8 mouse cellular contexts compared by ENCODE assay signal in the genomic region with DNA sequence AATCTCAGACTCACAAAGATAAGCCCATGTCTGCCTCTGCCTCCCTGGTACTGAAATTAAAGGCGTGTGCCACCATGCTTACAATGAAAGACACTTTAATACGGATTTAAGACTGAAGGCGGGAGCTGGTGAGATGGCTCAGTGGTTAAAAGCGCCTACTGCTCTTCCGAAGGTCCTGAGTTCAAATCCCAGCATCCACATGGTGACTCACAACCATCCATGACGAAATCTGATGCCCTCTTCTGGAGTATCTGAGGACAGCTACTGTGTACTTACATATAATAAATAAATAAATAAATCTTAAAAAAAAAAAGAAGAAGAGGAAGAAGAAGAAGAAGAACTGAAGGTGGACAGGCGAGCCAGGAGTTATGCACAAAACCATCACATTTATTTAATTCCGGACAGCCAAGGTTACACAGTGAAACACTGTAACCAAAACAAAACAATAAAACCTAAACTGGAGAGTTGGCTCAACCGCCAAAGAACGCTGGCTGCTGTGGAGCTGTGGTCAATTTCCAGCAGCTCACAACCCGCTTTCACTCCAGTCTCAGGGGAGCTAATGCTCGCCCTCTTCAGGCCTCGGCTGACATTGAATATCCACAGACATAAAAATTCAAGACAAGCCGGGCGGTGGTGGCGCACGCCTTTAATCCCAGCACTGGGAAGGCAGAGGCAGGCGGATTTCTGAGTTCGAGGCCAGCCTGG. TPM values are rescaled to one million over a fixed set of nuclear protein-coding genes. Genes with fewer than 3 reads are reported as not detected.
A peak's percentile ranks its signal among the peaks of the same experiment; 100 is the strongest.
DNase-seq lines count a peak whose midpoint lies in the region; ATAC-seq and TF ChIP-seq lines count a peak whose summit lies in the region.

No protein-coding gene starts in this region.

- peak overlapping the region; percentile 38; the same call in 1 of the 2 replicates for H3K9ac ChIP-seq in forebrain, embryonic 16.5 days (replicated peaks; ENCODE audit: low read depth, low read length)
- H3K9ac ChIP-seq in hindbrain, embryonic 11.5 days (ENCODE audit: low read depth, low read length) = peak overlapping the region; percentile 34; the same call in 1 of the 2 replicates
- H3K9ac ChIP-seq in limb, embryonic 14.5 days (ENCODE audit: low read depth, low read length, severe bottlenecking) = peak overlapping the region; percentile 96
- H3K9ac ChIP-seq in midbrain, embryonic 14.5 days (replicated peaks; ENCODE audit: low read length) = no peak overlapping the region; the same call in 1 of the 2 replicates

- peak overlapping the region; percentile 98 for H3K4me3 ChIP-seq in forebrain, embryonic 16.5 days (replicated peaks; ENCODE audit: low read length)
- H3K4me3 ChIP-seq in hindbrain, embryonic 11.5 days (ENCODE audit: low read depth, low read length) = peak overlapping the region; percentile 96
- peak overlapping the region; percentile 100 for H3K4me3 ChIP-seq in limb, embryonic 14.5 days (replicated peaks; ENCODE audit: low read length)
- H3K4me3 ChIP-seq in midbrain, embryonic 14.5 days (replicated peaks; ENCODE audit: low read depth, low read length) = peak overlapping the region; percentile 98

- ATAC-seq in forebrain, embryonic 16.5 days = no peak
- peak; percentile 19; the same call in 1 of the 2 replicates for ATAC-seq in hindbrain, embryonic 11.5 days (ENCODE audit: low FRiP score)
- ATAC-seq in limb, embryonic 14.5 days (ENCODE audit: low FRiP score, low read depth) = no peak
- ATAC-seq in midbrain, embryonic 14.5 days (ENCODE audit: low FRiP score, low TSS enrichment) = no peak

- H3K4me1 ChIP-seq in forebrain, embryonic 16.5 days (replicated peaks; ENCODE audit: control insufficient read depth, insufficient read depth, low read length) = peaks cover 14% of the 10 kb centered on the region
- H3K4me1 ChIP-seq in hindbrain, embryonic 11.5 days (replicated peaks; ENCODE audit: control insufficient read depth, insufficient read depth, low read length) = no peaks in the 10 kb centered on the region
- peaks cover 8% of the 10 kb centered on the region; the same call in 1 of the 2 replicates for H3K4me1 ChIP-seq in limb, embryonic 14.5 days (ENCODE audit: control insufficient read depth, insufficient read depth, low read length)
- peaks cover 8% of the 10 kb centered on the region; the same call in 1 of the 2 replicates for H3K4me1 ChIP-seq in midbrain, embryonic 14.5 days (ENCODE audit: control insufficient read depth, insufficient read depth, low read length)

- WGBS in forebrain, embryonic 16.5 days = 75% methylated on average over 19 of the region's 19 CpGs
- 80% methylated on average over 19 of the region's 19 CpGs for WGBS in hindbrain, embryonic 11.5 days
- 79% methylated on average over 19 of the region's 19 CpGs for WGBS in limb, embryonic 14.5 days
- 78% methylated on average over 19 of the region's 19 CpGs for WGBS in midbrain, embryonic 14.5 days

- intact Hi-C loops in left cerebral cortex, postnatal 10 days (cut with DNase I) = no loop called here

- DNase-seq in left cerebral cortex, postnatal 10 days (ENCODE audit: extremely low spot score in 1 of 2, low spot score in 2 of 2) = peak; percentile 27 to 70
- no peak for DNase-seq in left cerebral cortex, adult 8-10 months (ENCODE audit: low spot score in 2 of 2)
- DNase-seq in c-Kit-positive CD71-positive TER-119-positive erythroid progenitor cells, embryonic 14.5 days (ENCODE audit: low spot score) = peak; percentile 59
- DNase-seq in hindbrain, embryonic 11.5 days (ENCODE audit: low spot score) = peak; percentile 46
- no peak for DNase-seq in limb, embryonic 14.5 days (ENCODE audit: low spot score)
- DNase-seq in midbrain, embryonic 14.5 days = peak; percentile 33
- DNase-seq in testis, postnatal 10 days (ENCODE audit: low spot score) = peak; percentile 77

- no peaks in the 10 kb centered on the region for H3K36me3 ChIP-seq in forebrain, embryonic 16.5 days (ENCODE audit: control insufficient read depth, insufficient read depth)
- H3K36me3 ChIP-seq in hindbrain, embryonic 11.5 days (ENCODE audit: control insufficient read depth, insufficient read depth, low read length) = no peaks in the 10 kb centered on the region
- H3K36me3 ChIP-seq in limb, embryonic 14.5 days (ENCODE audit: control insufficient read depth, insufficient read depth, low read length) = 0 out of 2 replicates have a peak, but pooled peaks cover 6% of the 10 kb centered on the region
- H3K36me3 ChIP-seq in midbrain, embryonic 14.5 days (ENCODE audit: control insufficient read depth, insufficient read depth, low read length) = 0 out of 2 replicates have a peak, but pooled peaks cover 5% of the 10 kb centered on the region

- H3K4me2 ChIP-seq in forebrain, embryonic 16.5 days (ENCODE audit: low read length) = peak overlapping the region; percentile 54
- peak overlapping the region; percentile 46; the same call in 1 of the 2 replicates for H3K4me2 ChIP-seq in hindbrain, embryonic 11.5 days (replicated peaks; ENCODE audit: low read depth, low read length)
- H3K4me2 ChIP-seq in limb, embryonic 14.5 days (replicated peaks; ENCODE audit: low read depth, low read length, severe bottlenecking) = peak overlapping the region; percentile 62
- H3K4me2 ChIP-seq in midbrain, embryonic 14.5 days (ENCODE audit: low read length) = peak overlapping the region; percentile 86

- no peak for TF ChIP-seq POLR2A in limb, embryonic 14.5 days (IDR thresholded peaks at IDR 0.05; ENCODE audit: borderline replicate concordance, extremely low read depth, insufficient read depth, insufficient read length)

- H3K9me3 ChIP-seq in forebrain, embryonic 16.5 days (ENCODE audit: control insufficient read depth, low read length) = no peaks in the 10 kb centered on the region
- no peaks in the 10 kb centered on the region for H3K9me3 ChIP-seq in hindbrain, embryonic 11.5 days (ENCODE audit: control insufficient read depth, low read length)
- H3K9me3 ChIP-seq in limb, embryonic 14.5 days (ENCODE audit: control insufficient read depth, low read length) = no peaks in the 10 kb centered on the region
- no peaks in the 10 kb centered on the region for H3K9me3 ChIP-seq in midbrain, embryonic 14.5 days (ENCODE audit: control insufficient read depth, low read length)

- H3K27me3 ChIP-seq in forebrain, embryonic 16.5 days (replicated peaks; ENCODE audit: control insufficient read depth, insufficient read depth, low read length) = no peaks in the 10 kb centered on the region
- no peaks in the 10 kb centered on the region for H3K27me3 ChIP-seq in hindbrain, embryonic 11.5 days (ENCODE audit: control insufficient read depth, insufficient read depth, low read length)
- no peaks in the 10 kb centered on the region for H3K27me3 ChIP-seq in limb, embryonic 14.5 days (ENCODE audit: control insufficient read depth, insufficient read depth, low read length)
- no peaks in the 10 kb centered on the region for H3K27me3 ChIP-seq in midbrain, embryonic 14.5 days (ENCODE audit: control insufficient read depth, insufficient read depth, low read length)

- peak overlapping the region; percentile 43 for H3K27ac ChIP-seq in forebrain, embryonic 16.5 days (ENCODE audit: low read length)
- no peak overlapping the region for H3K27ac ChIP-seq in hindbrain, embryonic 11.5 days (ENCODE audit: low read depth, low read length)
- peak overlapping the region; percentile 87 for H3K27ac ChIP-seq in limb, embryonic 14.5 days (replicated peaks; ENCODE audit: low read depth, low read length)
- H3K27ac ChIP-seq in midbrain, embryonic 14.5 days (replicated peaks; ENCODE audit: low read depth, low read length) = peak overlapping the region; percentile 77

RNA-seq across cellular contexts. Expression of a gene that starts 0.8 kb away (rescaled TPM):
- 100 to 1,000 TPM; 113 to 114 TPM for total RNA-seq in left cerebral cortex, postnatal 10 days (2021)
- total RNA-seq in left cerebral cortex, adult 8-10 months (2022) = 100 to 1,000 TPM; 117 to 123 (median 121) TPM
- polyA plus RNA-seq in forebrain, embryonic 16.5 days (2015; fragmentation: Nextera tagmentation; extraction: Ambion mirVana) = 114 and 118 TPM in 2 replicates
- 68.0 and 74.9 TPM in 2 replicates for polyA plus RNA-seq in hindbrain, embryonic 11.5 days (2014; fragmentation: Nextera tagmentation; extraction: Ambion mirVana)
- polyA plus RNA-seq in limb, embryonic 14.5 days (2012; rRNA removed) = 116 and 127 TPM in 2 replicates
- polyA plus RNA-seq in limb, embryonic 14.5 days (2014; fragmentation: Nextera tagmentation; extraction: Ambion mirVana) = 76.2 and 84.4 TPM in 2 replicates
- 62.6 and 80.6 TPM in 2 replicates for polyA plus RNA-seq in midbrain, embryonic 14.5 days (2014; fragmentation: Nextera tagmentation; extraction: Ambion mirVana)

RNA-seq across cellular contexts. Expression of a gene that starts 11.1 kb away (rescaled TPM):
- 100 to 1,000 TPM; 642 to 668 TPM for total RNA-seq in left cerebral cortex, postnatal 10 days (2021)
- total RNA-seq in left cerebral cortex, adult 8-10 months (2022) = 100 to 1,000 TPM; 521 to 591 (median 572) TPM
- polyA plus RNA-seq in forebrain, embryonic 16.5 days (2015; fragmentation: Nextera tagmentation; extraction: Ambion mirVana) = 464 and 494 TPM in 2 replicates
- 746 and 776 TPM in 2 replicates for polyA plus RNA-seq in hindbrain, embryonic 11.5 days (2014; fragmentation: Nextera tagmentation; extraction: Ambion mirVana)
- 1,848 and 2,127 TPM in 2 replicates for polyA plus RNA-seq in limb, embryonic 14.5 days (2012; rRNA removed)
- polyA plus RNA-seq in limb, embryonic 14.5 days (2014; fragmentation: Nextera tagmentation; extraction: Ambion mirVana) = 1,280 and 1,345 TPM in 2 replicates
- 580 and 617 TPM in 2 replicates for polyA plus RNA-seq in midbrain, embryonic 14.5 days (2014; fragmentation: Nextera tagmentation; extraction: Ambion mirVana)

RNA-seq across cellular contexts. Expression of a gene that starts 27.5 kb away (rescaled TPM):
- 10 to 100 TPM; 44.7 to 49.0 TPM for total RNA-seq in left cerebral cortex, postnatal 10 days (2021)
- total RNA-seq in left cerebral cortex, adult 8-10 months (2022) = 10 to 100 TPM; 34.8 to 39.2 (median 39.1) TPM
- 144 and 146 TPM in 2 replicates for polyA plus RNA-seq in forebrain, embryonic 16.5 days (2015; fragmentation: Nextera tagmentation; extraction: Ambion mirVana)
- 189 and 201 TPM in 2 replicates for polyA plus RNA-seq in hindbrain, embryonic 11.5 days (2014; fragmentation: Nextera tagmentation; extraction: Ambion mirVana)
- 98.1 and 119 TPM in 2 replicates for polyA plus RNA-seq in limb, embryonic 14.5 days (2012; rRNA removed)
- polyA plus RNA-seq in limb, embryonic 14.5 days (2014; fragmentation: Nextera tagmentation; extraction: Ambion mirVana) = 138 TPM in 2 replicates
- 136 and 138 TPM in 2 replicates for polyA plus RNA-seq in midbrain, embryonic 14.5 days (2014; fragmentation: Nextera tagmentation; extraction: Ambion mirVana)

RNA-seq across cellular contexts. Expression of a gene that starts 33.0 kb away (rescaled TPM):
- total RNA-seq in left cerebral cortex, postnatal 10 days (2021) = 10 to 100 TPM; 10.0 to 12.3 TPM
- total RNA-seq in left cerebral cortex, adult 8-10 months (2022) = 1 to 10 TPM; 6.2 to 8.4 (median 8.0) TPM
- 40.7 and 50.8 TPM in 2 replicates for polyA plus RNA-seq in forebrain, embryonic 16.5 days (2015; fragmentation: Nextera tagmentation; extraction: Ambion mirVana)
- 39.5 and 48.0 TPM in 2 replicates for polyA plus RNA-seq in hindbrain, embryonic 11.5 days (2014; fragmentation: Nextera tagmentation; extraction: Ambion mirVana)
- polyA plus RNA-seq in limb, embryonic 14.5 days (2012; rRNA removed) = 67.3 and 87.8 TPM in 2 replicates
- polyA plus RNA-seq in limb, embryonic 14.5 days (2014; fragmentation: Nextera tagmentation; extraction: Ambion mirVana) = 59.0 and 69.1 TPM in 2 replicates
- polyA plus RNA-seq in midbrain, embryonic 14.5 days (2014; fragmentation: Nextera tagmentation; extraction: Ambion mirVana) = 17.7 and 22.9 TPM in 2 replicates

RNA-seq across cellular contexts. Expression of a gene that starts 37.3 kb away (rescaled TPM):
- total RNA-seq in left cerebral cortex, postnatal 10 days (2021) = 1 to 10 TPM; 1.8 to 3.1 TPM
- total RNA-seq in left cerebral cortex, adult 8-10 months (2022) = 1 to 10 TPM in 2 of 4 experiments, under 1 TPM in 2; 0.59 to 2.9 (median 0.95) TPM
- polyA plus RNA-seq in forebrain, embryonic 16.5 days (2015; fragmentation: Nextera tagmentation; extraction: Ambion mirVana) = 9.9 and 10.5 TPM in 2 replicates
- polyA plus RNA-seq in hindbrain, embryonic 11.5 days (2014; fragmentation: Nextera tagmentation; extraction: Ambion mirVana) = 77.4 and 86.1 TPM in 2 replicates
- 0.85 and 0.92 TPM in 2 replicates for polyA plus RNA-seq in limb, embryonic 14.5 days (2012; rRNA removed)
- polyA plus RNA-seq in limb, embryonic 14.5 days (2014; fragmentation: Nextera tagmentation; extraction: Ambion mirVana) = 0.83 and 0.84 TPM in 2 replicates
- 24.1 and 32.2 TPM in 2 replicates for polyA plus RNA-seq in midbrain, embryonic 14.5 days (2014; fragmentation: Nextera tagmentation; extraction: Ambion mirVana)

Comparison
In these comparisons a context has a peak if more than half of its experiments do, and no peak if none do; other contexts are left out.
1. DNase-seq: peak in left cerebral cortex, postnatal 10 days (2 of 2), c-Kit-positive CD71-positive TER-119-positive erythroid progenitor cells, embryonic 14.5 days (single experiment), hindbrain, embryonic 11.5 days (single experiment), midbrain, embryonic 14.5 days (single experiment) and testis, postnatal 10 days (single experiment); none in left cerebral cortex, adult 8-10 months (0 of 2) and limb, embryonic 14.5 days (single experiment).
2. Peak in every context shown above with its lines, with median percentiles within 50 percentile points of each other: H3K4me2 ChIP-seq and H3K4me3 ChIP-seq.